Mouse (Mus musculus) regulatory T cell (primary cell): ENCODE results near the gene Ttc19.

Experiments
- in situ Hi-C: fragments of 300-600 bp; cut with MboI, MseI; formaldehyde crosslinking; loops from one replicate; pipeline ENCODE4 v1.15.1; 2025; ENCODE audit warnings: high pct_unique_total_duplicates

Gene Ttc19

DNA sequence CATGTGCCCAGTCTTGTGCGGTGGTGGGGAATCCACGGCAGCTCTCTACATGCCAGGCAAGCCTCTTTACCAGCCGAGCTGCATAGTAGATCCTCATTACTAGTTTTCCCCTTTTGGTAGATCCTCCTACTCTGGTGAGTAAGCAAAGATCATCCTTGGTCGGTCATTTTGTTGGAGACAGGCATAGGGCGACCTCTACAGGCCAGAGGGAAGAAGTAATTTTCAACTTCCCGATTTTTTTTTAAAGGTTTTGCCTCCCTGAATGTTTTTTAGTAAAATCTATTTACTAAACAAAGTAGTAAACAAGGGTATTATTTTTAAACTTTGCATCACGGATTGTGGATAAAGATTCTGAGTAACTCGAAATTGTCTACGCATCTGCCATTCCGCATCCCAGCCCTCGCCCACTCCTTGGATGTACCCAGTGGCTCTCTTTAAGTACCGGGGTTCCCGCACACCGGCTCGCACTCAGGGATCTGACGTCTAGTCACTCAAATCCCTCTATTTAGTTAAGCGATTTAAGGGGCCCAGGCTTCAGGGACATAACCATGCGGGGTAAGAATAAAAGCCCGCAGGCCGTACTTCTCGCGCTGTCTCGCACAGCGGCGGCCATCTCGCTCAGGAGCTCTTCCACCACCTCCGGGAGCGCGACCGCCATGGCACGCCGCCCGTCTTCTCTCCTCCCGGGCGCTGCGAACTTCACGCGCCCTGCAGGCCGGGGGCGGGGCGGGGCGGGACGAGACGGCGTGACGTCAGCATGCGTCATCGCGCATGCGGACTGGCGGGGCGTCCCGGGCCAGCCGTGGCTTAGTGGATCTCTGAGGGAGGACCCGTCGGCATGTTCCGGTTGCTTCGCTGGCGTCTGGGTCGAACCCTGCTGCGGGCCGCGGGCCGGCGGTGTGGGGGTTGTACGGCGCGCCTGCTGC is at the start of gene Ttc19, which contains the start of gene Zswim7:
TSS of gene Ttc19 (plus strand) at position 799 of the 926 bp plus-strand sequence.
TSS of gene Zswim7 (minus strand) at position 701 of the 926 bp plus-strand sequence.
- in situ Hi-C loops, result no loop called here

DNA sequence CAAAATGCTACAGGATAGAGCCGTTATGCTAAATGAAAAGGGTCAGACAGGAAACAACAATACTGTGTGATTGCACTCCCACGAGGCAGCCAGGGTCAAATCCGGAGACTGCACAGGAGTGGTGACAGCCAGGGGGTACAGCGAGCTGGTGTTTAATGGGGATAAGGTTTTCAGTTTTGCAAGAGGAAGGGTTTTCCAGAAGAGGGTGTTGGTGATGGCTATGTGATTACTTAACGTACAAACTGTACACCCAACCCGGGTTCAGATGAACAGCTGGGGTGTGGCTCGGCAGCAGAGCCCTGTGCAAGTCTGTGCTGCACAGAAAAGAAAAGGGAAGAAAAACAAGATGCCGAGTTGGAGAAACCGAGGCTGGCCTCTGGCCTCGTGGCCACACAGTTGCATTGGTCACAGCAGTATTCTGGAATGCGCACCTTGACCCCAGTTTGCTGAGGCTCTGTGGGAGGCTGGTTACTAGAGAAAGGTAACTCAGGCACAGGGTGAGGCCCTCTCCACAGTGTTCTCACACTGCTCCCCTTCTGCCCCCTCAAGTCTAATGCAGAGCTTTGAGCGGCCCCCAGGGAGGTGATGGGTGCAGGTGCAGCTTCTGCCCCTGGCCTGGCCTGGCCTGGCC is 40.5 kb upstream of the Ttc19 start:
- in situ Hi-C loops, result no loop called here

DNA sequence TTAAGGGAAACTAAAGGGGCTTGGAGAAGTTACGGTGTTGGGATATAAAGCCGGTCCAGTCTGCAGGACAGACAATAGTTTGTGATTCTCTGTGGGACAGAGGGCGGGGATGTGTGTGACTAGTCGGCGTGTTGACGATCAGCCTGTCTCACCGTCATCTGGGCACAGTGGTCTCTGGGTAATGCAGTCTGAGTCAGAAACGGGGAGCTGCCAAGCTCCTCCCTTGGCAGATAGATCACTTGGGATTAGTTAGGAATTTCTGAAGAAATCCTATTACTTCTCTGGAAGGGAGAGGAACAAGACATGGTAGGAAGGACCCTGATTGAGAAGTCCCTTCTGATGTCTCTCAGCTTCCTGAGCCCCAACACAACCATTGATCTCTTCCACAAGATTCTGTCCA is 37.4 kb upstream of the Ttc19 start:
- in situ Hi-C loops, result no loop called here

GRCm38 (mm10) chr11:62244471-62244870 is 36.8 kb upstream of the Ttc19 start:
- in situ Hi-C loops, result no loop called here

DNA sequence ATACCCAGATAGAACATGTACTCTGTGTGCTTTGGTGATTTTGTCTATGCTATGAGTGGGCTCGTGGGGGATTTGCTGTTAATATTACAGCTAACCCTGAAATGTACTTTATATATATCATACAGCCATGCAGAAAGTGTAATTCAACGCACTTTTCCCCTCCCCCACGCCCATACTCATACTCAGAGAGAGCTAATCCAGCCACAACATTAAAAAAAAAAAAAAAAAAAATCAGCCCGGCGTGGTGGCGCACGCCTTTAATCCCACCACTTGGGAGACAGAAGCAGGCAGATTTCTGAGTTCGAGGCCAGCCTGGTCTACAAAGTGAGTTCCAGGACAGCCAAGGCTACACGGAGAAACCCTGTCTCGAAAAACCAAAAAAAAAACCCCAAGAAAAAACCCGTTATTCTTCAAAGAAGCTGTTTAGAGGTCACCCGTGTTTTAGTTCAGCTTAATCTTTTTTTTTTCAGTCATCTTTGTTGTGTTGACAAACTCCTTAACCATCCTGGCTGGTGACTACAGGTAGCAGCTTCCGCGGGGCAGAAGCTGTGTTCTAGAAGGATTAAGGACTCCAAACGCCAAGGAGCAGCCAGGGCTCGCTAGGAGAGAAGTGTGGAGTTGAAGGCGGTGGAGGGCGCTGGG is 33.4 kb upstream of the Ttc19 start:
- in situ Hi-C loops, result no loop called here

DNA sequence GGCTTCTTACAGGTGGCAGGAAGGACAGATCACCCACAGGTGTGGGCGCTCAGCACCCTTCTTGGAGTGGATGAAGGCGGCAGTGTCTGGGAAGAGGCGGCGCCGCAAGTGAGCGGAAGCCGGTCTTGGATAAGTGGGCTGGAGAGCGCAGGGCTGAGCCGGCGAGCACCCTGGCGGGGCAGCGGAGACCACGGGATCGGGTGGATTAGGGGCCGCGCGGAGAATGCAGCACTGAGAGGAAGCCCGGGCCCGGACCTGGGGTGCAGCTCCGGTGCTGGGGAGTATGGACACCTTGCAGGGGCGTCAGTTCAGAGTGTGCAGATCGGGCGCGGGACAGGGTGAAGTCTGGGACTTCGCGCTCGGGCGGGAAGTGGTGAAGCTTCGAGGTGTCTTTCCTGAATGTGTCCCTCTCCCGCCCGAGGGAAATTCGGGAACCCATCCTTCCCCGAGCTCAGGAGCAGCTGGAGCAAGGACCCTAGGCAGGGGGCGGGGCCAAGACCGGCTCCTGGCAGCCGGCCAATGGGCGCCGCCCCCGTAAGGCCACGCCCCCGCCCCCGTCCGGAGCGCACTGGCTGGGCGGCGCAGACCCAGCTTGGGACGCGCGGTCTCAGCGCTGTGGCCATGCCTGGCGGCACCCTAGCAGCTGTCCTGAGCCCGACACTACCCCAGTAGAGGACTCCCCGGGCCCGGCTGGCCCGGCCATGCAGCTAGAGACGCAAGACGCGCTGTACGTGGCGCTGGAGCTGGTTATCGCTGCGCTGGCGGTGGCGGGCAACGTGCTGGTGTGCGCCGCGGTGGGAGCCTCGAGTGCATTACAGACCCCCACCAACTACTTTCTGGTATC is 32.6 kb upstream of the Ttc19 start, which contains the start of gene Adora2b:
TSS of gene Adora2b (plus strand) at position 584 of the 844 bp plus-strand sequence.
- in situ Hi-C loops, result no loop called here

- in situ Hi-C loops, result no loop called here
Observed at GRCm38 (mm10) chr11:62249266-62250037, 31.8 kb upstream of the Ttc19 start.

DNA sequence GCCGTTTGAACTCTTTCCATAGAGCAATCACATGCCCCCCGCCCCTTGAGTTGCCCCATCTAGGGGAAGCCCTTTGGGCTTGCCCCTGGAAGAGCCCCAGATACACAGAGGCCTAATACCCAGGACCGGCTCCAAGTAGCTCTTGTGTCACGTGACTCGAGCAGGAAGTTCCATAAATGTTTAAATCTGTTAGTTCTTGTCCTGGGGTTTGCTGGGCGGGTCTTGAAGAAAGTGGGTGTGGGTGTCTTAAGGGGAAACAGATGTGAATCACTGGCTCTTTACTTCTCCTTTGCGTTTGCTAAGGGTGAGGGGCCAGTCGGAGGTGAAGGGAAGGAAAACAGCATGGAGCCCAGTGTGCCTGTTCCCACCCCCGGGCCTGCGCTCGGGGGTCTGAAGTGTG is 30.2 kb upstream of the Ttc19 start:
- in situ Hi-C loops, result no loop called here

DNA sequence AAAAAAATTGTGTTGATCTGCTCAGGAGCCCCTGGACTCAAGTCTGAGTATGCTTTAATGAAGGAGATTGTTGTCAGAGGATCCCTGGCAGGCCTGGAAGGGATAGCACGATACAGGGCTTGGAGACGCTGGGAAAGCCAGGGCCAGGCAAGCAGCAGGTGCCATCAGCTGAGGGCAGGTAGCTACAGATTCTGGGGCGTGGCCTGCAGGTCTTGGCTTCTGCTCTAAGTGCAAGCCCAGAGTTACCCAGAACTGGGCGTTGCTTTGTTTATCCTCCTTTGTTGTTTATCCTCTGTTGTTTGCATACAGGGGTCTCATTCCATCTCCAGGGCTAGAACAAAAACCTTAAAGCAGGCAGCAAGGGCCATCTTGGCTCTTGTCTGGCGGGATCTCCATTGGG is 27.9 kb upstream of the Ttc19 start:
- in situ Hi-C loops, result no loop called here

DNA sequence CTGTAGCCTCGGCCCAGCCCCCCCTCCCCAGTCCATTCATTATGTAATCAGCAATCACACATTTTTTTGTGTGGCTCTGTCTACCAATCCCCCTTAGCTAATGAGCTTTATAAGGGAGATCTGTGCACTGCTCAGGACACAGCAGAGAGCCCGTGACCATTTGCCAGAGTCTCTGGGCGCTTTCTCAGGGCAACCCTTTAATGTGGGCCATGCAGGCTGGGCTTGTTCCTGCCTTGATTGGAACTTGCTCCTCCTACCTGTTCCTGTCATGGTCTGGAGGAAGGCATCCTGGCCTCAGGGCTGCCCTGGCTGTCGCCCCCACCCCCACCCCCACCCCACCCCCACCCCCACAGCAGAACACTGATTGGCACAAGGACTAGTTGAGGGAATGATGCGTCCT is 22.1 kb upstream of the Ttc19 start:
- in situ Hi-C loops, result no loop called here

- in situ Hi-C loops, result loop anchor here (10.0 kb wide), 1 partner anchor 299 kb away; no protein-coding TSS in a partner anchor
Observed at GRCm38 (mm10) chr11:62263599-62263998, 17.7 kb upstream of the Ttc19 start.

DNA sequence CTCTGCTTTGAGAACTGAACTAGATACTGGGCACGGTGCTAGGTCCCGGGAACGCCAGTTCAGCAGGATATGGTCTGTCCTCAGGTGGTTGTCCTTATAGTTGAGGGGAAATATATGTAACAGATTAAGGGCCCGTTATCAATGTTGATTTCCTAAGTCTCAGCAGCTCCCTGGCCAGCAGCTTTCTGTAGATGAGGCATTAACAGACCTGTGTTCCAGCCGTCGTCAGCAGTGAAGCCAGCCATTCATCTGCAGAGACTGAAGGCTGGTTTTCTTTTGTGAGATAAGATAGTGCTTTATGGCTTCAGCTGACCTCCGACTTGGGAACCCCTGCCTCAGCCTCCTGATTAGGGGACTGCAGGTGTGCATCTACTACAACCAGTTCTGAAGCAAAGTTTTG is 17.3 kb upstream of the Ttc19 start:
- in situ Hi-C loops, result loop anchor here (10.0 kb wide), 1 partner anchor 299 kb away; no protein-coding TSS in a partner anchor

GRCm38 (mm10) chr11:62265642-62266041 is 15.6 kb upstream of the Ttc19 start:
- in situ Hi-C loops, result loop anchor here (10.0 kb wide), 1 partner anchor 301 kb away; no protein-coding TSS in a partner anchor

- in situ Hi-C loops, result loop anchor here (10.0 kb wide), 1 partner anchor 302 kb away; no protein-coding TSS in a partner anchor
Observed at GRCm38 (mm10) chr11:62266466-62267214, 14.6 kb upstream of the Ttc19 start.

DNA sequence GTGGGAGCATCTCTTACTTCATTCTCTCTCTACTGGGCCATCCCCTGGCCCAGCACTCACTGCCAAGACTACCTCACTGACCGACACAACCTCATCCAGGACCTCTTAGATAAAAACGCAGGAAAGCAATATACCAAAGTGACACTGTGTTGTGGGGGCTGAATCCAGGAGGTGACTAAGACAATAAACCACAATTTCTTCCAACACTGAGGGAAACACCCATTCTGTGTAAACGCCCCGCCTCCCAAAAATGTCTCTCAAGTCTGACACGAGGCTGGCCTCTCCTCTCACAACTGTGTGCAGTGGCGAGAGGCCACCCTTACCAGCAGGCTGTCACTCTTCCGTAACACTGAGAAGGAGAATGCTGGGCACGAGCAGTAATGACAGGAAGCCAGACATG is 12.9 kb upstream of the Ttc19 start:
- in situ Hi-C loops, result loop anchor here (10.0 kb wide), 1 partner anchor 304 kb away; no protein-coding TSS in a partner anchor

- in situ Hi-C loops, result loop anchor here (10.0 kb wide), 1 partner anchor 304 kb away; no protein-coding TSS in a partner anchor
Observed at GRCm38 (mm10) chr11:62269097-62269496, 12.2 kb upstream of the Ttc19 start.

- in situ Hi-C loops, result no loop called here
Observed at GRCm38 (mm10) chr11:62270851-62271250, 10.4 kb upstream of the Ttc19 start.

GRCm38 (mm10) chr11:62277086-62277485 is 4.2 kb upstream of the Ttc19 start:
- in situ Hi-C loops, result loop anchor here (5.0 kb wide), 4 partner anchors 55 to 335 kb away; no protein-coding TSS in a partner anchor

- in situ Hi-C loops, result loop anchor here (5.0 kb wide), 4 partner anchors 56 to 336 kb away; no protein-coding TSS in a partner anchor
Observed at GRCm38 (mm10) chr11:62278027-62278426, 3.2 kb upstream of the Ttc19 start.
